In genomic region chr8:94990598-94991453, GRCm38 (mm10) we compare ENCODE assay signal across 10 mouse cellular contexts. TPM values are rescaled to one million over a fixed set of nuclear protein-coding genes. Genes with fewer than 3 reads are reported as not detected.
DNase-seq lines count a peak whose midpoint lies in the region; ATAC-seq and TF ChIP-seq lines count a peak whose summit lies in the region.
"Had no signal": no experiment of that assay in that cellular context is flagged by ENCODE, and none has a peak within 500 bp of the region (broad histone marks: within the 10 kb centered on the region; RNA-seq: fewer than 3 reads in every experiment).

No protein-coding gene starts in this region.

- H3K4me3 ChIP-seq in forebrain, embryonic 10.5 days, result no peak overlapping the region
- no peak overlapping the region for H3K4me3 ChIP-seq in forebrain, embryonic 16.5 days (replicated peaks; ENCODE audit: low read length)
- no peak overlapping the region for H3K4me3 ChIP-seq in lung, postnatal 0 days (ENCODE audit: low read depth, low read length)
- no peak overlapping the region for H3K4me3 ChIP-seq in hindbrain, postnatal 0 days (ENCODE audit: low read length)

- no peak for DNase-seq in forebrain, embryonic 10.5 days (ENCODE audit: extremely low spot score, low spot score)
- DNase-seq in lung, postnatal 0 days (ENCODE audit: low spot score), result no peak
- DNase-seq in lung, postnatal 4 days, result no peak
- DNase-seq in hindbrain, postnatal 0 days (ENCODE audit: low spot score), result no peak
- peak; percentile 47 to 48 for DNase-seq in thymus, postnatal 10 days (ENCODE audit: low spot score in 2 of 2)
- DNase-seq in cerebellum, adult 11-12 months, result no peak
- no peak for DNase-seq in gastrocnemius, adult 18-20 months (ENCODE audit: low spot score)
- DNase-seq: gastrocnemius, postnatal 14 days had no signal

- 76% methylated on average over 11 of the region's 11 CpGs for WGBS in forebrain, embryonic 10.5 days
- 69% methylated on average over 11 of the region's 11 CpGs for WGBS in forebrain, embryonic 16.5 days
- WGBS in lung, postnatal 0 days, result 40% methylated on average over 11 of the region's 11 CpGs
- WGBS in hindbrain, postnatal 0 days, result 62% methylated on average over 11 of the region's 11 CpGs

- TF ChIP-seq EP300 in lung, postnatal 0 days (IDR thresholded peaks at IDR 0.05), result no peak

- peak overlapping the region; percentile 96 for H3K27ac ChIP-seq in forebrain, embryonic 10.5 days
- no peak overlapping the region for H3K27ac ChIP-seq in forebrain, embryonic 16.5 days (ENCODE audit: low read length)
- 0 out of 2 replicates have a peak overlapping the region, but pooled peaks have one; percentile 9 for H3K27ac ChIP-seq in lung, postnatal 0 days (ENCODE audit: low read length)
- H3K27ac ChIP-seq in hindbrain, postnatal 0 days, result peak overlapping the region; percentile 95

- H3K4me1 ChIP-seq in forebrain, embryonic 10.5 days, result peaks cover 74% of the 10 kb centered on the region
- H3K4me1 ChIP-seq in forebrain, embryonic 16.5 days (replicated peaks; ENCODE audit: control insufficient read depth, insufficient read depth, low read length), result peaks cover 59% of the 10 kb centered on the region
- peaks cover 24% of the 10 kb centered on the region for H3K4me1 ChIP-seq in lung, postnatal 0 days (ENCODE audit: insufficient read depth, low read depth, low read length)
- H3K4me1 ChIP-seq in hindbrain, postnatal 0 days (ENCODE audit: insufficient read depth, low read length), result peaks cover 57% of the 10 kb centered on the region

- no peaks in the 10 kb centered on the region for H3K36me3 ChIP-seq in forebrain, embryonic 10.5 days (replicated peaks)
- no peaks in the 10 kb centered on the region for H3K36me3 ChIP-seq in forebrain, embryonic 16.5 days (ENCODE audit: control insufficient read depth, insufficient read depth)
- no peaks in the 10 kb centered on the region for H3K36me3 ChIP-seq in lung, postnatal 0 days (ENCODE audit: insufficient read depth, low read length)
- no peaks in the 10 kb centered on the region for H3K36me3 ChIP-seq in hindbrain, postnatal 0 days (ENCODE audit: insufficient read depth, low read length)

- 0 out of 2 replicates have a peak, but pooled peaks cover 4% of the 10 kb centered on the region for H3K27me3 ChIP-seq in forebrain, embryonic 10.5 days (ENCODE audit: poor library complexity, severe bottlenecking)
- no peaks in the 10 kb centered on the region for H3K27me3 ChIP-seq in forebrain, embryonic 16.5 days (replicated peaks; ENCODE audit: control insufficient read depth, insufficient read depth, low read length)
- H3K27me3 ChIP-seq in lung, postnatal 0 days (replicated peaks; ENCODE audit: insufficient read depth, low read length), result no peaks in the 10 kb centered on the region
- H3K27me3 ChIP-seq in hindbrain, postnatal 0 days (ENCODE audit: insufficient read depth, low read length), result no peaks in the 10 kb centered on the region
- H3K27me3 ChIP-seq: Patski had no signal

- no peak for TF ChIP-seq CTCF in lung, postnatal 0 days (IDR thresholded peaks at IDR 0.05)
- TF ChIP-seq CTCF in hindbrain, postnatal 0 days (IDR thresholded peaks at IDR 0.05; ENCODE audit: low read depth), result no peak

- no peak for ATAC-seq in forebrain, embryonic 16.5 days
- no peak for ATAC-seq in lung, postnatal 0 days
- ATAC-seq in hindbrain, postnatal 0 days, result no peak
- ATAC-seq: Patski had no signal

- H3K4me2 ChIP-seq in forebrain, embryonic 16.5 days (ENCODE audit: low read length), result no peak overlapping the region
- no peak overlapping the region for H3K4me2 ChIP-seq in lung, postnatal 0 days (replicated peaks; ENCODE audit: low read depth, low read length)
- no peak overlapping the region for H3K4me2 ChIP-seq in hindbrain, postnatal 0 days (ENCODE audit: low read depth, low read length)

- no peak overlapping the region for H3K9ac ChIP-seq in forebrain, embryonic 16.5 days (replicated peaks; ENCODE audit: low read depth, low read length)
- H3K9ac ChIP-seq in lung, postnatal 0 days (replicated peaks; ENCODE audit: low read depth), result no peak overlapping the region
- H3K9ac ChIP-seq in hindbrain, postnatal 0 days (replicated peaks; ENCODE audit: low read length), result no peak overlapping the region

- no peaks in the 10 kb centered on the region for H3K9me3 ChIP-seq in forebrain, embryonic 10.5 days
- no peaks in the 10 kb centered on the region for H3K9me3 ChIP-seq in forebrain, embryonic 16.5 days (ENCODE audit: control insufficient read depth, low read length)
- H3K9me3 ChIP-seq in lung, postnatal 0 days (ENCODE audit: low read length), result no peaks in the 10 kb centered on the region
- no peaks in the 10 kb centered on the region for H3K9me3 ChIP-seq in hindbrain, postnatal 0 days (ENCODE audit: low read length)

RNA-seq across cellular contexts. Expression of gene Adgrg1, which starts 16.3 kb away (rescaled TPM):
- 94.8 and 107 TPM in 2 replicates for polyA plus RNA-seq in forebrain, embryonic 10.5 days (2016; fragmentation: Nextera tagmentation; extraction: Ambion mirVana)
- polyA plus RNA-seq in forebrain, embryonic 16.5 days (2015; fragmentation: Nextera tagmentation; extraction: Ambion mirVana), result 132 and 152 TPM in 2 replicates
- 33.9 and 39.0 TPM in 2 replicates for polyA plus RNA-seq in lung, postnatal 0 days (2015; fragmentation: Nextera tagmentation; extraction: Ambion mirVana)
- total RNA-seq in hindbrain, postnatal 0 days (2014; rRNA removed), result 236 and 284 TPM in 2 replicates
- polyA plus RNA-seq in hindbrain, postnatal 0 days (2015; fragmentation: Nextera tagmentation; extraction: Ambion mirVana), result 105 TPM in 2 replicates
- total RNA-seq in gastrocnemius, adult 18-20 months (2021), result 10 to 100 TPM; 19.8 to 24.3 TPM

RNA-seq across cellular contexts. Expression of gene Adgrg3, which starts 26.7 kb away (rescaled TPM):
- 4.9 and 5.2 TPM in 2 replicates for polyA plus RNA-seq in forebrain, embryonic 10.5 days (2016; fragmentation: Nextera tagmentation; extraction: Ambion mirVana)
- polyA plus RNA-seq in forebrain, embryonic 16.5 days (2015; fragmentation: Nextera tagmentation; extraction: Ambion mirVana), result 0.93 and 1.1 TPM in 2 replicates
- polyA plus RNA-seq in lung, postnatal 0 days (2015; fragmentation: Nextera tagmentation; extraction: Ambion mirVana), result 4.8 and 5.3 TPM in 2 replicates
- total RNA-seq in hindbrain, postnatal 0 days (2014; rRNA removed), result 1.3 TPM in 2 replicates
- 0.52 and 0.54 TPM in 2 replicates for polyA plus RNA-seq in hindbrain, postnatal 0 days (2015; fragmentation: Nextera tagmentation; extraction: Ambion mirVana)
- under 1 TPM; 0.26 to 0.80 TPM for total RNA-seq in gastrocnemius, adult 18-20 months (2021)

Comparison
In these comparisons a context has a peak if more than half of its experiments do, and no peak if none do; other contexts are left out.
1. DNase-seq: peak in thymus, postnatal 10 days (2 of 2); none in forebrain, embryonic 10.5 days (single experiment), lung, postnatal 0 days (single experiment), lung, postnatal 4 days (0 of 2), hindbrain, postnatal 0 days (single experiment), cerebellum, adult 11-12 months (single experiment) and gastrocnemius, adult 18-20 months (single experiment).